Mouse (Mus musculus) intestine, embryonic 16.5 days (tissue): ENCODE results near the gene Prickle2. TPM values are rescaled to one million over a fixed set of nuclear protein-coding genes. Genes with fewer than 3 reads are reported as not detected.

ENCODE experiments used
- ATAC-seq: fragments of 200-750 bp; cut with Nextera tagmentation; 2 replicates; pipeline ENCODE4 v1.8.0; 2017; ENCODE audit warnings: moderate TSS enrichment, moderate library complexity
- H3K27ac ChIP-seq: fragments of 300-500 bp; sonication (generic); 2 replicates; pipeline ENCODE4 v1.5.1; 2014; ENCODE audit warnings: mild to moderate bottlenecking, low read length
- H3K27me3 ChIP-seq: fragments of 300-500 bp; sonication (generic); replicated peaks from 2 replicates; pipeline ENCODE4 v1.6.1; 2014; ENCODE audit warnings: low read length, control low read depth, mixed read lengths; ENCODE audit not compliant: control insufficient read depth, insufficient read depth
- H3K36me3 ChIP-seq: fragments of 300-500 bp; sonication (generic); 2 replicates; pipeline ENCODE4 v1.6.1; 2014; ENCODE audit warnings: low read length, control low read depth; ENCODE audit not compliant: control insufficient read depth, insufficient read depth
- H3K4me1 ChIP-seq: fragments of 300-500 bp; sonication (generic); 2 replicates; pipeline ENCODE4 v1.6.1; 2014; ENCODE audit warnings: low read length, control low read depth, mixed read lengths; ENCODE audit not compliant: control insufficient read depth, insufficient read depth
- H3K4me2 ChIP-seq: fragments of 300-500 bp; sonication (generic); 2 replicates; pipeline ENCODE4 v1.6.1; 2014; ENCODE audit warnings: low read depth, low read length, control low read depth
- H3K4me3 ChIP-seq: fragments of 300-500 bp; sonication (generic); 2 replicates; pipeline ENCODE4 v1.5.1; 2014; ENCODE audit warnings: mild to moderate bottlenecking, low read length
- H3K9ac ChIP-seq: fragments of 300-500 bp; sonication (generic); 2 replicates; pipeline ENCODE4 v1.6.1; 2014; ENCODE audit warnings: low read depth, low read length
- H3K9me3 ChIP-seq: fragments of 300-500 bp; sonication (generic); 2 replicates; pipeline ENCODE4 v1.6.1; 2016; ENCODE audit warnings: low read length, control low read depth; ENCODE audit not compliant: control insufficient read depth
- WGBS: fragments of 180-500 bp; shearing (Covaris S2); extraction: QIAGEN DNeasy Blood & Tissue Kit; methylation state at CpG from one replicate; pipeline ENCODE4 v1.1.7; 2014; 5-methylcytosine and 5-hydroxymethylcytosine counted together
- polyA plus RNA-seq: library from polyadenylated mRNA; unstranded; fragments of >200 nt; fragmentation: Nextera tagmentation; extraction: Ambion mirVana; gene quantifications from 2 replicates; pipeline ENCODE4 v1.2.1, GENCODE M21; 2015

Prickle2 gene
- polyA plus RNA-seq, 1 experiment from 2014 or later, result 5.5 TPM

DNA sequence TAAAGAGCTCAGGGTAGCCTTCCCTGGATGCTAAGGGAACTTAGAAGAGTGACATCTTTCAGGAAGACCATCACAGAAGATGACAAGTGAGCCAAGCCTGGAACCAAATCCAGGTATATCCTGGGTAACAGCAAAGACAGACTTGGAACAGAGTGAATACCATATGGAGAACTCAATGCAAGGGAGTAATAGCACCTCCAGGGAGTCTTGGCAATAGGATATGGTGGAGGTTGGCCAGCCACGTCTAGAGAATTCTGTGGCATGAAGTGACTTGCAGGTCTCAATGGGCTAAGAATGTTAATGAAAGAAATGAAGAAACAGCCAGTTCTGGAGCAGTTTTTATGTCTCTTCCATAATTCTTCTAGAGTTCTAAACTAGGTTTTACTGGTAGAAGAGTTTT lies 63.0 kb downstream of the Prickle2 start:
- 90% methylated on average over 1 of the region's 1 CpGs for WGBS
- Histone ChIP-seq H3K27ac (no peak overlapping the region), H3K9me3 (no peaks in the 10 kb centered on the region), H3K4me1 (no peaks in the 10 kb centered on the region), H3K9ac (no peak overlapping the region), H3K36me3 (no peaks in the 10 kb centered on the region), H3K4me2 (no peak overlapping the region), H3K27me3 (no peaks in the 10 kb centered on the region), H3K4me3 (no peak overlapping the region)
- ATAC-seq, result no peak

DNA sequence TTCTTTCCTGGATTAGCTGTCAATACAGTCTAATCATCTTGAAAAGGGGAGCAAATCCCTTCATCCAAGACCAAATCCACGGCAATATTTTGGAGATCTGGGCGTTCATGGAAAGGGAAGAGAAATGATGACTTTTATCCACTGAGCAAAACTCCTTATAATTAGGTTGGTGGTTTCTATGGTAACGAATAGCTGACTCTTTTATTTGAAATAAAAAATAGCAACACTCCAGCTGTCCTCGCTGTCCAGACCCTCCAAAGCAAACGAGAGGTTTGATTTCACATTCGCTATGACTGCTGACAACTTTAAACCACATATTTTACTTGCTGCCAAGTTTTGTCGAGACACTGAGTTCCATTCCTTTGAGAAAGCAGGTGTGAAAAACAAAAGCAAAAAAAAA lies 64.0 kb downstream of the Prickle2 start:
- no peaks in the 10 kb centered on the region for H3K4me1 ChIP-seq
- ATAC-seq, result no peak
- WGBS, result 63% methylated on average over 7 of the region's 7 CpGs
- H3K27ac ChIP-seq, result no peak overlapping the region
- H3K27me3 ChIP-seq, result no peaks in the 10 kb centered on the region
- no peaks in the 10 kb centered on the region for H3K9me3 ChIP-seq
- no peaks in the 10 kb centered on the region for H3K36me3 ChIP-seq
- H3K9ac ChIP-seq, result no peak overlapping the region
- H3K4me2 ChIP-seq, result no peak overlapping the region
- H3K4me3 ChIP-seq, result no peak overlapping the region

DNA sequence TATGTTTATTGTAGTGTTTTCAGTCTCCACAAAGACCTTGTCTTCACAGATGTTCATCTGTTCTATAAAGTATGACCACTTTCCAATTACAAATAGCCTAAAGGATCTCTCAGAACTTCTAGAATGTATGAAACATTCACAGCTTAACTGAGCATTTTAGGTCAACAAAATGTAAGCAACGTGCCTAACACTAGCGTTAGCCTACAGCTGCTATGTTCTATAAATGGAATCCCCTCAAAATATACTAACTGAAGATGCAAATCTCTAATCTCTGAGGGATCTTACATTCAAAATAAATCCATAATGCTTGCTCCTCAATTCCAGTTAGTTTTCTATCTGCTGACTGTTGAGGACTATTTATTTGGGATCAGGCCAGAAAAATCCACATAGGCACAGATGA lies 65.1 kb downstream of the Prickle2 start:
- no peak for ATAC-seq
- Histone ChIP-seq H3K27me3 (no peaks in the 10 kb centered on the region), H3K27ac (no peak overlapping the region), H3K36me3 (no peaks in the 10 kb centered on the region), H3K4me1 (no peaks in the 10 kb centered on the region), H3K9me3 (no peaks in the 10 kb centered on the region), H3K4me2 (no peak overlapping the region), H3K4me3 (no peak overlapping the region), H3K9ac (no peak overlapping the region)
- 76% methylated on average over 2 of the region's 2 CpGs for WGBS

DNA sequence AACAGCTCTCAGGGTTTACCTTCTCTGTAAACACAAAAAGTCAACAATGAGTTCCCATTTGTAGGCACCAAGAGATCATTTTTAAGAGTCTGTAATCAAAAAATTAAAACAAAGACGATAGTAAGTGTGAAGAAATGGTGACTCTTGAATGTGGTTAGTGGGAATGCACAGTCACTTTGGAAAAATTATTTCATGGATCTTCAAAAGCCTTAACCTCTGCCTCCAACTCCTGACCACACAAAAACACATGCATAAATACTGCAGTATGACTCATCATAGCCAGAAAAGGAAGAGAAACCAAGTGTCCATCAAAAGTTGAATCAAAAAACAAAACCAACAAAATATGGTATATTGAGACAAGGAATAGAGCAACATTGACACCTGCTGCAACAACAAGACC lies 69.5 kb downstream of the Prickle2 start:
- WGBS, result 40% methylated on average over 1 of the region's 1 CpGs
- Histone ChIP-seq H3K4me2 (no peak overlapping the region), H3K27me3 (no peaks in the 10 kb centered on the region), H3K4me1 (no peaks in the 10 kb centered on the region), H3K9me3 (no peaks in the 10 kb centered on the region), H3K4me3 (no peak overlapping the region), H3K9ac (no peak overlapping the region), H3K27ac (no peak overlapping the region), H3K36me3 (no peaks in the 10 kb centered on the region)
- no peak for ATAC-seq

DNA sequence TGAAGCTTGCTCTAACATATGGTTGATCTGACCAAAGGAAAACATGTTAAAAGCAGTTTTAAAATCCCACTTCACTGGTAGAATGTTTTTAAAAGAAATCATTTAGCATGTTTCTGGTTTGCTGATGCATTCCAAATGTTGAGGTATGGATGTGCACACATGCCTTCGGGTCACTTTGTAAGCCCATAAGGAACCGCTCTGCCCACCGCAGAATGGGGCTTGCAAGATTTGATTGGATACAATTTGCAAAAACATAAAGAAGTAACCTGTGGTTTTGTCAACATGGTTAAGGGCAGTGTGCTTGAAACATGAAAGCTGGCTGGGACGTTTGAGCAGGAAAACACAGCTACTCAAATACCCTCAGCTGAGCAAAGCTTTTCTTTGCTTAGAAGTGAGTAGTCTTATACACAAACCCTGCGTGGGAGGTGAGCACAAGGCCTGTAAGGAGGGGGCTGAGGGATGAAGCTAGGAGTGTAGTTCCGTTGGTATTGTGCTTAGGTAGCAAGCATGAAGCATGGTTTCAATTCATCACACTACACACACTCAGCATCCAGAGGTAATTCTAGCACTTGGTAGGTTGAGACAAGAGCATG lies 71.0 kb downstream of the Prickle2 start:
- H3K4me1 ChIP-seq, result no peaks in the 10 kb centered on the region
- no peaks in the 10 kb centered on the region for H3K36me3 ChIP-seq
- no peaks in the 10 kb centered on the region for H3K9me3 ChIP-seq
- no peaks in the 10 kb centered on the region for H3K27me3 ChIP-seq
- H3K9ac ChIP-seq, result no peak overlapping the region
- ATAC-seq, result no peak
- 72% methylated on average over 6 of the region's 6 CpGs for WGBS
- H3K4me2 ChIP-seq, result no peak overlapping the region
- H3K4me3 ChIP-seq, result no peak overlapping the region
- no peak overlapping the region for H3K27ac ChIP-seq

DNA sequence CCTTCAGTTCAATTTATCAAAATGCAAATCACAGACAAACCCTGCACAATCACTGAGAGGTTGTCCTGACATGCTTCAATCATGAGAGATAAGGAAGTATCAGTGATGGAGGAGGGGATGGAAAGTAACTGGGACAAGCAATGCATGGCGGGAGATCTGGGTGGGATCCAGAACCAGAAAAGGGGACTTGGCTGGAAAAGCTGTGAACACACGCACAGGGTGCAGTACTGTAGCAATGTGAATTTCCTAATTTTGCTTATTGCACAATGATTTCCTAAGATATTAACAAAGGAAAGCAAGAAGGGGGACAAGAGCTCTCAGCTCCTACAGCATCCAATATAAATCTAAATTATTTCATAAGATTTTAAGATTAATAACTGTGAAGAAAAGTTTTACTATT lies 75.0 kb downstream of the Prickle2 start:
- Histone ChIP-seq H3K27me3 (no peaks in the 10 kb centered on the region), H3K36me3 (no peaks in the 10 kb centered on the region), H3K4me1 (no peaks in the 10 kb centered on the region), H3K4me2 (no peak overlapping the region), H3K27ac (no peak overlapping the region), H3K9me3 (no peaks in the 10 kb centered on the region), H3K9ac (no peak overlapping the region), H3K4me3 (no peak overlapping the region)
- WGBS, result 92% methylated on average over 2 of the region's 2 CpGs
- ATAC-seq, result no peak

DNA sequence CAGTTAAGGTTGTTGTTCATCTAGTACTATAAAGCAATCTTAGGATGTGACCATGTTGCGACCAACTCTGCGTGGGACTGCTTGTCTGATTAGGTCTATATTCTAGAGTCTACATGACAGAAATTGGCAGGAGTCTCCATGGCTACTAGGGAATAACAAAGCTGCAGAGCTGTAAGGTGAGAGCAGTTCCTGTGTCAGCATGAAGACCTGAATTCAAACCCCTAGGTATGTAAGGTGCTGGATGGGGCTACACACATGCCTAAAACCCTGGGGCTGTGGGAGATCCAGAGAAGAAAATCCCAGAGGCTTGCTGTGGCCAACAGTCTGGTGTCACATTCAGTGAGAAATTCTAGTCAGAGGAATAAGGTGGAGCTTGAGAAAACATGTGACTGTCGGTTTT lies 78.2 kb downstream of the Prickle2 start:
- no peaks in the 10 kb centered on the region for H3K9me3 ChIP-seq
- no peaks in the 10 kb centered on the region for H3K36me3 ChIP-seq
- no peak overlapping the region for H3K4me3 ChIP-seq
- no peak overlapping the region for H3K4me2 ChIP-seq
- H3K27me3 ChIP-seq, result no peaks in the 10 kb centered on the region
- no peak for ATAC-seq
- H3K27ac ChIP-seq, result no peak overlapping the region
- WGBS, result 82% methylated on average over 3 of the region's 3 CpGs
- H3K9ac ChIP-seq, result no peak overlapping the region
- no peaks in the 10 kb centered on the region for H3K4me1 ChIP-seq

DNA sequence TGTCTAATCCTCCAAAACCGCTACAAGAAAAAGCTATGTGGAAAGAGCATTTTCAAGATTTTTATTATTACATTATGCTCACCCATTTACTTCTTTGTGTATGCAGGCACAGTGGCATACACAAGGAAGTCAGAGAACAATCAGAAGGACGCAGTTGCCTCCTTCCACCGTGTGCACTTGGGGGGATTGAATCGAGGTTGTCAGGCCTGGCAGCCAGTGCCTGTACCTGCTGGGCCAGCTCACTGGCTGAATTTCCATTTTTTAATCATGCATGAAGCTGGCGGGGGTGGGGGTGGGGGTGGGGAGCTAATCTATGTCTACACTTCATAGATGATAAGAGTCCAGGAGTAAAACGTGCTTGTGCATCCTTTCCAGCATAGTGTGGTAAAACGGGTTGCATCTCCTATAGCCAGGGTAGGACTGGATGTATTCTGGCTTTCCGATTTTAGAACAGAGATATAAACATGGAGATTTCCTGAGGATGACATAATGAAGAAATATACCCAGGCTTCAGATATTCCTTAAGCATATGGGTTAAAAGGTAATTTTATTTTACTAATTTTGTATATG lies 78.8 kb downstream of the Prickle2 start:
- ATAC-seq, result no peak
- H3K4me2 ChIP-seq, result no peak overlapping the region
- 68% methylated on average over 8 of the region's 8 CpGs for WGBS
- H3K27ac ChIP-seq, result no peak overlapping the region
- no peaks in the 10 kb centered on the region for H3K4me1 ChIP-seq
- no peak overlapping the region for H3K4me3 ChIP-seq
- H3K9me3 ChIP-seq, result no peaks in the 10 kb centered on the region
- H3K9ac ChIP-seq, result no peak overlapping the region
- H3K36me3 ChIP-seq, result no peaks in the 10 kb centered on the region
- no peaks in the 10 kb centered on the region for H3K27me3 ChIP-seq

DNA sequence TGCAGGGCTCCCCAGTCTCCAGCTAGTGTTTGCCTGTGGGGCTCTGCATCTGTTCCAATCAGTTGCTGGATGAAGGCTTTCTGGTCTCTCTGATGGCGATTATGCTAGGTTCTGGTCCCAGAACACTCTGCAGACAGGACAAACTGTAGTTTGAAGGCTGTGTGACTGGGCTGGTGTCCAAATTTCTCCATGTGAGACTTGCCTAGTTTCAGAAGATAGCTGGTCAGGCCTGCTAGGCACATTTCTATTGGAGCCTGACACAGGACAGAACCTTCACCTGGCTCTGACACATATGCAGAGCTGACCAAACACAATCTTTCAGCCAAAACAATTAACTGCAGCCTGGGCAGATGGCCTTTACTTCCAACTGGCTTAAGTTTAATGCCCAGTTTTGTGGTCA lies 80.0 kb downstream of the Prickle2 start:
- Histone ChIP-seq H3K27me3 (no peaks in the 10 kb centered on the region), H3K36me3 (no peaks in the 10 kb centered on the region), H3K27ac (no peak overlapping the region), H3K4me1 (no peaks in the 10 kb centered on the region), H3K9me3 (no peaks in the 10 kb centered on the region), H3K4me2 (no peak overlapping the region), H3K4me3 (no peak overlapping the region), H3K9ac (no peak overlapping the region)
- ATAC-seq, result no peak
- 67% methylated on average over 1 of the region's 1 CpGs for whole genome bisulfite sequencing

DNA sequence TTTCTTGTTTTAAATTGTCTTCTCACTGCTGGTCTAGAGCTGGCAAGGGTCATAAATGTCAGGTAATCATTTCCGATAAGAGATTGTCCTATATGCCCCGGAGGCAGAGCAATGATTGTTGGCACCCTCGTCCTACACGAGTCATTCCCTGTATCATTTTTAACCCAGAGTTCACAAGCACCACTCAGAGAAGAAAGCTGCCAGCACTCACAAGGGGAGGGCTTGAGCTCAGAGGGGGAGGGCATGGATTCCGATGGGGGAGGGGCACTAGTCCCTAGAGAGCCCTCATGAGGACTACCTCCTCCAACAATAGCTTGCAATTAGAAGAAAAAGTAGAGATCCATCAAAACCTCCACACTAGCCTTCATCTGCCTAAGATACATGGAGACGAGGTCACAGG lies 81.6 kb downstream of the Prickle2 start:
- H3K4me2 ChIP-seq, result no peak overlapping the region
- H3K9ac ChIP-seq, result no peak overlapping the region
- H3K36me3 ChIP-seq, result no peaks in the 10 kb centered on the region
- 53% methylated on average over 6 of the region's 6 CpGs for WGBS
- ATAC-seq, result no peak
- H3K9me3 ChIP-seq, result no peaks in the 10 kb centered on the region
- no peaks in the 10 kb centered on the region for H3K4me1 ChIP-seq
- no peak overlapping the region for H3K4me3 ChIP-seq
- no peak overlapping the region for H3K27ac ChIP-seq
- H3K27me3 ChIP-seq, result no peaks in the 10 kb centered on the region
